Mouse (Mus musculus) heart, embryonic 10.5 days (tissue): ENCODE data around the gene Eya2. TPM values are rescaled to one million over a fixed set of nuclear protein-coding genes. Genes with fewer than 3 reads are reported as not detected.

ENCODE experiments used
- polyA plus RNA-seq: library from polyadenylated mRNA; unstranded; fragments of >200 nt; fragmentation: Nextera tagmentation; extraction: Ambion mirVana; gene quantifications from 2 replicates; pipeline ENCODE4 v1.2.1, GENCODE M21; 2016

Eya2 gene
- polyA plus RNA-seq, 1 experiment from 2014 or later: 1.7 TPM

Other genes with a start within 250 kb of the Eya2 start
- 0.23 and 0.60 TPM in 2 replicates for gene Zfp663, start 226.3 kb upstream of the Eya2 start, polyA plus RNA-seq
- gene Zfp334, start 206.8 kb upstream of the Eya2 start, polyA plus RNA-seq: 9.3 and 12.2 TPM in 2 replicates
- gene Ocstamp, start 194.6 kb upstream of the Eya2 start, polyA plus RNA-seq: 0.07 and 0.39 TPM in 2 replicates
- 0.14 and 0.53 TPM in 2 replicates for gene Slc13a3, start 121.8 kb upstream of the Eya2 start, polyA plus RNA-seq
- gene Trp53rka, start 101.7 kb upstream of the Eya2 start, polyA plus RNA-seq: 31.7 and 42.2 TPM in 2 replicates
- 4.2 and 4.6 TPM in 2 replicates for gene Slc2a10, start 91.2 kb upstream of the Eya2 start, polyA plus RNA-seq